Mouse (Mus musculus) cortical plate, adult 2 months (tissue): ENCODE measurements around the gene Gm14214. TPM values are rescaled to one million over a fixed set of nuclear protein-coding genes. Genes with fewer than 3 reads are reported as not detected.
A peak's percentile ranks its signal among the peaks of the same experiment; 100 is the strongest.

Experiments used
- H3K27ac ChIP-seq: fragments of 200-500 bp; 2 replicates; pipeline ENCODE4 v1.5.1; 2012; ENCODE audit warnings: low read length, control low read depth, inconsistent platforms; ENCODE audit not compliant: insufficient read depth
- H3K4me1 ChIP-seq: fragments of 200-500 bp; 2 replicates; pipeline ENCODE4 v1.6.1; 2011; ENCODE audit warnings: low read length; ENCODE audit not compliant: control insufficient read depth, insufficient read depth
- H3K4me3 ChIP-seq: fragments of 200-500 bp; 2 replicates; pipeline ENCODE4 v1.5.1; 2011; ENCODE audit warnings: mild to moderate bottlenecking, low read length, control low read depth; ENCODE audit not compliant: insufficient read depth
- CTCF ChIP-seq: fragments of 200-500 bp; IDR thresholded peaks from 2 replicates; pipeline ENCODE4 v1.5.1; 2011; ENCODE audit warnings: mild to moderate bottlenecking, control low read depth, low read length; ENCODE audit not compliant: insufficient read depth; ENCODE audit errors: extremely low read depth
- POLR2A ChIP-seq: fragments of 200-500 bp; IDR thresholded peaks from 2 replicates; pipeline ENCODE4 v1.6.1; 2011; ENCODE audit warnings: mild to moderate bottlenecking, low read length, control low read depth; ENCODE audit not compliant: insufficient read depth; ENCODE audit errors: extremely low read depth
- polyA plus RNA-seq: library from polyadenylated mRNA; depleted of rRNA; stranded (reverse); fragments of >200 nt; gene quantifications from 2 replicates; pipeline ENCODE4 v1.2.3, GENCODE M21; 2012

The Gm14214 gene
- polyA plus RNA-seq, 1 experiment, result not detected

GRCm38 (mm10) chr2:154779648-154780047, 9.8 kb upstream of the Gm14214 start:
- TF ChIP-seq POLR2A (no peak), CTCF (no peak)
- no peak overlapping the region for H3K27ac ChIP-seq
- H3K4me1 ChIP-seq, result peaks cover 2% of the 10 kb centered on the region; the same call in 1 of the 2 replicates
- no peak overlapping the region for H3K4me3 ChIP-seq

- H3K4me1 ChIP-seq, result peaks cover 2% of the 10 kb centered on the region; the same call in 1 of the 2 replicates
- TF ChIP-seq CTCF (no peak), POLR2A (no peak)
- no peak overlapping the region for H3K27ac ChIP-seq
- no peak overlapping the region for H3K4me3 ChIP-seq
Observed at GRCm38 (mm10) chr2:154776496-154776895, 6.7 kb upstream of the Gm14214 start.

GRCm38 (mm10) chr2:154774032-154774431, 4.2 kb upstream of the Gm14214 start:
- TF ChIP-seq CTCF (no peak), POLR2A (no peak)
- H3K4me1 ChIP-seq, result peaks cover 2% of the 10 kb centered on the region; the same call in 1 of the 2 replicates
- H3K4me3 ChIP-seq, result no peak overlapping the region
- H3K27ac ChIP-seq, result no peak overlapping the region

- no peak for TF ChIP-seq CTCF
- TF ChIP-seq POLR2A, result no peak
- Histone ChIP-seq H3K27ac (no peak overlapping the region), H3K4me1 (no peaks in the 10 kb centered on the region), H3K4me3 (no peak overlapping the region)
Observed at GRCm38 (mm10) chr2:154771604-154772003, 1.8 kb upstream of the Gm14214 start.

- Histone ChIP-seq H3K4me1 (no peaks in the 10 kb centered on the region), H3K4me3 (no peak overlapping the region), H3K27ac (no peak overlapping the region)
- no peak for TF ChIP-seq CTCF
- no peak for TF ChIP-seq POLR2A
Observed at GRCm38 (mm10) chr2:154767051-154767450, 2.8 kb downstream of the Gm14214 start.

- TF ChIP-seq POLR2A (no peak), CTCF (no peak)
- Histone ChIP-seq H3K27ac (no peak overlapping the region), H3K4me1 (no peaks in the 10 kb centered on the region), H3K4me3 (no peak overlapping the region)
Observed at GRCm38 (mm10) chr2:154765554-154766008, 4.2 kb downstream of the Gm14214 start.

- Histone ChIP-seq H3K27ac (no peak overlapping the region), H3K4me1 (no peaks in the 10 kb centered on the region), H3K4me3 (no peak overlapping the region)
- TF ChIP-seq POLR2A (no peak), CTCF (0 out of 2 replicates have a peak, but pooled peaks have one; percentile 3)
Observed at GRCm38 (mm10) chr2:154764828-154765497, 4.9 kb downstream of the Gm14214 start.

- no peak for TF ChIP-seq CTCF
- no peak for TF ChIP-seq POLR2A
- Histone ChIP-seq H3K4me1 (no peaks in the 10 kb centered on the region), H3K4me3 (no peak overlapping the region), H3K27ac (no peak overlapping the region)
Observed at GRCm38 (mm10) chr2:154763226-154763625, 6.6 kb downstream of the Gm14214 start.

GRCm38 (mm10) chr2:154758454-154758853, 11.4 kb downstream of the Gm14214 start:
- TF ChIP-seq POLR2A, result no peak
- no peak for TF ChIP-seq CTCF
- Histone ChIP-seq H3K4me3 (no peak overlapping the region), H3K27ac (no peak overlapping the region), H3K4me1 (no peaks in the 10 kb centered on the region)

GRCm38 (mm10) chr2:154757691-154758090, 12.1 kb downstream of the Gm14214 start:
- H3K27ac ChIP-seq, result no peak overlapping the region
- TF ChIP-seq CTCF (no peak), POLR2A (no peak)

GRCm38 (mm10) chr2:154755791-154756190, 14.0 kb downstream of the Gm14214 start:
- TF ChIP-seq POLR2A, result no peak
- peak; percentile 29; the same call in 1 of the 2 replicates for TF ChIP-seq CTCF
- Histone ChIP-seq H3K4me1 (no peaks in the 10 kb centered on the region), H3K4me3 (no peak overlapping the region), H3K27ac (no peak overlapping the region)

More at GRCm38 (mm10) chr2:154757691-154758090, 12.1 kb downstream of the Gm14214 start:
- no peak overlapping the region for H3K4me3 ChIP-seq
- no peaks in the 10 kb centered on the region for H3K4me1 ChIP-seq
